Mouse (Mus musculus) naive thymus-derived CD4-positive, alpha-beta T cell, adult 2 months (primary cell): ENCODE results near the gene Card14.
"Not testable (repeated sequence)": the region's sequence is repeated elsewhere in the genome, so short reads cannot be mapped to it uniquely, and the experiment has no call there.

ENCODE experiments used
- DNase-seq: peaks from one replicate; pipeline ENCODE4 v3.0.0-alpha.2; 2011; ENCODE audit warnings: low read depth

Gene Card14

GRCm38 (mm10) chr11:119307658-119307867 is at the start of gene Card14:
Gene Card14 (plus strand): TSS chr11:119307768.
- no peak for DNase-seq

GRCm38 (mm10) chr11:119258216-119258571 is 49.4 kb upstream of the Card14 start:
- no peak for DNase-seq

GRCm38 (mm10) chr11:119258572-119259322 is 48.8 kb upstream of the Card14 start:
- DNase-seq: peak; percentile 77

GRCm38 (mm10) chr11:119259977-119260376 is 47.6 kb upstream of the Card14 start:
- no peak for DNase-seq

GRCm38 (mm10) chr11:119264413-119264812 is 43.2 kb upstream of the Card14 start:
- no peak for DNase-seq

GRCm38 (mm10) chr11:119265811-119266210 is 41.8 kb upstream of the Card14 start:
- no peak for DNase-seq

- no peak for DNase-seq
Observed at GRCm38 (mm10) chr11:119267241-119267674, 40.3 kb upstream of the Card14 start.

- DNase-seq: peak; percentile 99
Observed at GRCm38 (mm10) chr11:119267768-119268556, 39.6 kb upstream of the Card14 start, which contains the start of gene Gaa. Gene Gaa (plus strand): TSS chr11:119267887.

GRCm38 (mm10) chr11:119268557-119269195 is 38.9 kb upstream of the Card14 start:
- DNase-seq: no peak

GRCm38 (mm10) chr11:119272492-119272891 is 35.1 kb upstream of the Card14 start:
- not testable (repeated sequence) for DNase-seq

GRCm38 (mm10) chr11:119273186-119273930 is 34.2 kb upstream of the Card14 start:
- peak; percentile 49 for DNase-seq

GRCm38 (mm10) chr11:119281030-119281429 is 26.5 kb upstream of the Card14 start:
- no peak for DNase-seq

GRCm38 (mm10) chr11:119285791-119286527 is 21.6 kb upstream of the Card14 start:
- no peak for DNase-seq

- no peak for DNase-seq
Observed at GRCm38 (mm10) chr11:119287207-119287992, 20.2 kb upstream of the Card14 start.

- DNase-seq: not testable (repeated sequence)
Observed at GRCm38 (mm10) chr11:119292861-119293260, 14.7 kb upstream of the Card14 start.

- peak; percentile 56 for DNase-seq
Observed at GRCm38 (mm10) chr11:119297996-119298395, 9.6 kb upstream of the Card14 start.

GRCm38 (mm10) chr11:119298917-119299316 is 8.7 kb upstream of the Card14 start:
- no peak for DNase-seq

GRCm38 (mm10) chr11:119299391-119300245 is 8.0 kb upstream of the Card14 start, which contains the start of gene Eif4a3:
Gene Eif4a3 (minus strand): TSS chr11:119300089.
- peak; percentile 99 for DNase-seq

- no peak for DNase-seq
Observed at GRCm38 (mm10) chr11:119300246-119300935, 7.2 kb upstream of the Card14 start.
